In genomic region chr8:79950376-79950775, GRCm38 (mm10) we compare ENCODE assay signal across 23 mouse cellular contexts.
"Had no signal": no experiment of that assay in that cellular context is flagged by ENCODE, and none has a peak within 500 bp of the region (broad histone marks: within the 10 kb centered on the region; RNA-seq: fewer than 3 reads in every experiment).

No protein-coding gene starts in this region.

- H3K27me3 ChIP-seq: heart, embryonic 12.5 days; hindbrain, embryonic 12.5 days; intestine, embryonic 15.5 days; kidney, embryonic 15.5 days had no signal

- H3K36me3 ChIP-seq: heart, embryonic 10.5 days; heart, embryonic 12.5 days; hindbrain, embryonic 10.5 days; hindbrain, embryonic 12.5 days; intestine, embryonic 15.5 days; kidney, embryonic 15.5 days; limb, embryonic 13.5 days had no signal

- ATAC-seq: forebrain, postnatal 0 days; hindbrain, embryonic 16.5 days; inflammation-experienced regulatory T-cells, adult 6 months; intestine, embryonic 15.5 days; intestine, postnatal 0 days had no signal

- H3K4me1 ChIP-seq: heart, embryonic 10.5 days; heart, embryonic 12.5 days; hindbrain, embryonic 10.5 days; hindbrain, embryonic 12.5 days; kidney, embryonic 15.5 days had no signal

- DNase-seq: forebrain, postnatal 0 days; gastrocnemius, postnatal 14 days; gastrocnemius, postnatal 36 days; heart, postnatal 4 days; kidney, adult 2 months; kidney, adult 9 months; kidney, postnatal 14 days; kidney, postnatal 36 days; layer of hippocampus, adult 9-11 months; layer of hippocampus, postnatal 36 days; left cerebral cortex, postnatal 4 days had no signal

- H3K9ac ChIP-seq: forebrain, postnatal 0 days; heart, embryonic 12.5 days; hindbrain, embryonic 12.5 days; hindbrain, embryonic 14.5 days; intestine, embryonic 15.5 days; kidney, embryonic 15.5 days; limb, embryonic 13.5 days had no signal

- H3K27ac ChIP-seq: heart, embryonic 10.5 days; hindbrain, embryonic 10.5 days; hindbrain, embryonic 12.5 days; hindbrain, embryonic 14.5 days; intestine, embryonic 15.5 days; kidney, embryonic 15.5 days; kidney, postnatal 0 days; limb, embryonic 13.5 days had no signal

- H3K4me2 ChIP-seq: heart, embryonic 12.5 days; hindbrain, embryonic 12.5 days; hindbrain, embryonic 14.5 days; intestine, embryonic 15.5 days; kidney, embryonic 15.5 days; limb, embryonic 13.5 days had no signal

- H3K4me3 ChIP-seq: heart, embryonic 10.5 days; heart, embryonic 12.5 days; hindbrain, embryonic 10.5 days; hindbrain, embryonic 12.5 days; intestine, embryonic 15.5 days; kidney, embryonic 15.5 days; limb, embryonic 13.5 days had no signal

- H3K9me3 ChIP-seq: heart, embryonic 10.5 days; heart, embryonic 12.5 days; hindbrain, embryonic 10.5 days; hindbrain, embryonic 12.5 days; intestine, embryonic 15.5 days; kidney, embryonic 15.5 days; limb, embryonic 13.5 days had no signal
